Mouse (Mus musculus) liver, embryonic 14.5 days (tissue): ENCODE measurements around the gene Tmem182.

Source experiments
- CTCF ChIP-seq: IDR thresholded peaks from 2 replicates; pipeline ENCODE4 v1.5.1; 2016; ENCODE audit warnings: antibody characterized with exemption, low read depth, control low read depth
- EP300 ChIP-seq: IDR thresholded peaks from 2 replicates; pipeline ENCODE4 v1.6.1; 2016; ENCODE audit warnings: antibody characterized with exemption, low read depth

GRCm38 (mm10) chr1:40884943-40885342 is 79.5 kb downstream of the Tmem182 start:
- TF ChIP-seq EP300 (no peak), CTCF (peak; percentile 32; the same call in 1 of the 2 replicates)
